Mouse (Mus musculus) megakaryocyte, adult 5-6 weeks (primary cell): ENCODE measurements around the gene Iqcf5. TPM values are rescaled to one million over a fixed set of nuclear protein-coding genes. Genes with fewer than 3 reads are reported as not detected.
"Not testable (repeated sequence)": the region's sequence is repeated elsewhere in the genome, so short reads cannot be mapped to it uniquely, and the experiment has no call there.

Source experiments
- ATAC-seq: 2 replicates; pipeline ENCODE4 v1.8.0; 2016; ENCODE audit warnings: mild to moderate bottlenecking, inconsistent platforms; ENCODE audit not compliant: poor library complexity, severe bottlenecking
- total RNA-seq, 2 experiments: library from RNA; stranded (forward) in 1 of 2; stranded (reverse) in 1 of 2; fragments of 153-499, 151-499 nt in 1 of 2; fragments of 221-1000, 200-1000 nt in 1 of 2; gene quantifications; 2 replicates each; pipeline versions ENCODE4 v1.2.3 to v1.2.4; 2015 to 2017

Gene Iqcf5
- total RNA-seq, 2 experiments from 2014 or later, result not detected

DNA sequence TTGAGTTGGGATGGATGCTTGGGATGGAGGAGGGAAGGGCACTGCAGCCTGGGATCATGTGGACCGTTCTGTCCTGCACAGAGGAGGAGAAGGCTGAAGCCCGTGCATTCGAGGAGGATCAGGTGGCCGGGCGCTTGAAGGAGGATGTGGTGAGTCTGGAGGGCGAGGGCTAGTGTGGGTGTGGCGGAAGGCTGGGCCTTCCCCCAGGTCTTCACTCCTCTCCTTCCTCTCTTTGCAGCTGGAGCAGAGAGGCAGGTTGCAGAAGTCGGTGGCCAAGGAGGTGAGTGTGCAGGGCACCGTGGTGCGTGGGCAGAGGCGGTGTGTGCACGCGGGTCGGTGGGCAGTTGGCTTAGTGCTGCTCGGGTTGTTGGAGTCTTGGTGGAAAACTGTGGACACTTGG lies 33.3 kb upstream of the Iqcf5 start:
- peak; percentile 39 for ATAC-seq

DNA sequence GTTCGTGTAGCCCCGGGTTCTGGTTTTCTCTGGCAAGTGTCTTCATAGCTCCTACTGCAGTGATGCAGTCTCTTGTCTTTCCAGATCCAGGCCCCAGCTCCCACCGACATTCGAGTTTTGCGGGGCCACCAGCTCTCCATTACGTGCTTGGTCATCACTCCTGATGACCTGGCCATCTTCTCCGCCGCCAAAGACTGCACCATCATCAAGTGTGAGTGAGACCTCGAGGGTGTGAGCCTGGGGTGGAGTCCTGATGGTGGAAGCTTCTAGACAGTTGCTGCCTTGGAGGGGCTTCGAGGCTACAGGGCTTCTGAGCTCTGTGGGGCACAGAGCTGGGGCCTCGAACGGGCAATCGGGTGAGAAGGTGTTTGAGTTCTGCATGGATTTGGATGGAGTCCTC lies 32.7 kb upstream of the Iqcf5 start:
- no peak for ATAC-seq

DNA sequence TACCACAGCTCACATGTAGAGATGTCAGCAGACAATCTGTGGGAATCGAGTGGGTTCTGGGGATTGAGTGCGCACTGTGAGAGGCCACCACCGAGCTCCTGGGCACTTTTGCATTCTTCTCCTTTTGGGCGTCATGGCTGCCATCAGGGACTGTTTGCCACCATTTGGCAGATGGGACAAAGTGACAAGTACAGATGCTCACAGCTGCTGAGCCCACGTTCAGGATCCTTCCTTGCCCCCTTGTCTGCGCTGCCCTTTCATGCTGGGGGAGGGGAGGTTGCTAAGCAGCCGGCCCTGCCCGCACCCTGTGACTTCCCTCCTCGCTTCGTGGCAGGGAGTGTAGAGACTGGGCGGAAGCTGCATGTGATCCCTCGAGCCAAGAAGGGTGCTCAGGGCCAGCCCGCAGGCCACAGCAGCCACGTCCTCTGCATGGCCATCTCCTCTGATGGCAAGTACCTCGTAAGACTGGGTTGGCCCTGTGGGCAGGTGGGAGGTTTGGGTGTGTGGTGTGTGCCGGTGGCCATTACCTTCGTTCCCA lies 31.7 kb upstream of the Iqcf5 start:
- no peak for ATAC-seq

- ATAC-seq, result no peak
These were observed 31.2 kb upstream of the Iqcf5 start for GRCm38 (mm10) chr9:106483136-106483535.

DNA sequence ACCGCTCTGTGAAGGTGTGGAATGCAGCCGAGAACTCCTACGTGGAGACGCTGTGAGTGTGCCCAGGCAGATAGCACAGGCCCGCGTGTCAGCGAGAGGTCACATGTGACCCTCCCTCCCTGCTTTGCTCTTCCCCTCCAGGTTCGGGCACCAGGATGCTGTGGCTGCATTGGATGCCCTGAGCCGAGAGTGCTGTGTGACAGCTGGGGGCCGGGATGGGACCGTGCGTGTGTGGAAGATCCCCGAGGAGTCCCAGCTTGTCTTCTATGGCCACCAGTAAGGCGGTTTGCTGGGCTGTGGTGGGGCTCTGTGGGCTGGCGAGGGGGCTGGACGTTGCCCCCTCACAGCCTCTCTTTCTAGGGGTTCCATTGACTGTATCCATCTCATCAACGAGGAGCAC lies 30.8 kb upstream of the Iqcf5 start:
- no peak for ATAC-seq

DNA sequence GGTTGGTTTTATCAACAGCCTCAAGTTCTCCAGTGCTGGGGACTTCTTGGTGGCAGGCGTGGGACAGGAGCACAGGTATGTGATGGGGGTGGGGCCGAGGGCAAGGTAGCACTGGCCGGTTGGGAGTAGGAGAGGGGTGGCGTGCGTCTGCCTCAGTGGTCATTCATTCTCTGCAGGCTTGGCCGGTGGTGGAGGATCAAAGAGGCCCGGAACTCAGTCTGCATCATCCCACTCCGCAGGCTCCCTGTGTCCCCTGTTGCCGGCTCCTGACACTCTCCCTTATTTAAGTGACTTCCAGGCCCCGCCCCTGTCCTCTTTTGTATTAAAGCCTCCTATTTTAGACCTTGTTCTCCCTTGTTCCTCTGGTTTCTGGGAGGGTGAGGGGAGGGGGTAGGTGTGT lies 29.3 kb upstream of the Iqcf5 start:
- no peak for ATAC-seq

- ATAC-seq, result not testable (repeated sequence)
These were observed 26.8 kb upstream of the Iqcf5 start for GRCm38 (mm10) chr9:106487602-106488001.

- ATAC-seq, result no peak
These were observed 14.7 kb upstream of the Iqcf5 start, which contains the start of gene Iqcf1 for GRCm38 (mm10) chr9:106499667-106500066. Gene Iqcf1 (plus strand): TSS chr9:106499967.

GRCm38 (mm10) chr9:106501846-106502245 lies 12.5 kb upstream of the Iqcf5 start:
- ATAC-seq, result no peak

DNA sequence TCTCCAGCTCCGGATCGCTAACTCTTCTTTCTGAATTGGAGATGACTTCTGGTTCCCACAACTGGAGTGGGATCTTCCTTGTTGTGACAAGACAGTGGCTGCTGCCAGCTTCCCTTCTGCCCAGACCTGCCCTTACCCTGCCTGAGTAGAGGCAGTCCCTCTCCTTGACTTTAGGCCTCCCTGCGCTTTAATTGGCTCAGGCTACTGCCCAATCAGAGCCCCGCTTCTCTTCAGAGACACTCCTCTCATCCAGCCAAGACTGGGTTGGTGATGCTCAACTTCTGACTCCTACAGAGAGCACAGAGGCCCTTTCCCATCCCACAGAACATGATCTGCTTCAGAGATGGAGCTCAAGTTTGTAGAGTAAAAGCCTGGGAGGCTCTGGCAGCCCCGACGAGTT lies 10.1 kb upstream of the Iqcf5 start:
- no peak for ATAC-seq

DNA sequence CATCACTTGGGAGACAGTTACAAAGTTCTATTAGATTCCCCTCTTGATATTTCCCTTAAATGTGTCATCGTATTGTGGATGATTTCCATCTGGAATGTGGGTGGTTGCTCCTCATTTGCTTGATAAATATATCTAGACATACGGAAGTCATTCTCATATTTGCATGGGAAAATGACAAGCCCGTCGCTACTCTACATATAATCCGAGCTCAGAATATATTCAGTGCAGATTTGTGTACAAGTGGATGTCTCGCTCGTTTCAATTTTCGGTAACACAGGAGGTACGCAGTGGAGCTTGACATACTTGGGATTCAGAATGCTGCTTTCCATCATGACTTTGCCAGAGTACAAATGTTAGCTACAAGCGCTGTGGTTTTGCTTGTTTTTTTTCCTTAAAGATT lies 5.0 kb upstream of the Iqcf5 start:
- no peak for ATAC-seq

GRCm38 (mm10) chr9:106512729-106513450 lies 1.5 kb upstream of the Iqcf5 start:
- ATAC-seq, result no peak

- ATAC-seq, result no peak
These were observed 807 bp upstream of the Iqcf5 start for GRCm38 (mm10) chr9:106513566-106513965.

- ATAC-seq, result no peak
These were observed 5.1 kb downstream of the Iqcf5 start for GRCm38 (mm10) chr9:106519433-106519832.

- no peak for ATAC-seq
These were observed 5.5 kb downstream of the Iqcf5 start for GRCm38 (mm10) chr9:106519909-106520308.

- ATAC-seq, result peak; percentile 93
These were observed 17.5 kb downstream of the Iqcf5 start for GRCm38 (mm10) chr9:106531833-106532232.

- no peak for ATAC-seq
These were observed 19.9 kb downstream of the Iqcf5 start for GRCm38 (mm10) chr9:106534296-106534695.

- no peak for ATAC-seq
These were observed 20.6 kb downstream of the Iqcf5 start for GRCm38 (mm10) chr9:106534975-106535374.

- no peak for ATAC-seq
These were observed 47.2 kb downstream of the Iqcf5 start, which contains the start of gene Iqcf3 for GRCm38 (mm10) chr9:106561531-106561930. Gene Iqcf3 (minus strand): TSS chr9:106561631.

GRCm38 (mm10) chr9:106562291-106562690 lies 47.9 kb downstream of the Iqcf5 start:
- no peak for ATAC-seq

DNA sequence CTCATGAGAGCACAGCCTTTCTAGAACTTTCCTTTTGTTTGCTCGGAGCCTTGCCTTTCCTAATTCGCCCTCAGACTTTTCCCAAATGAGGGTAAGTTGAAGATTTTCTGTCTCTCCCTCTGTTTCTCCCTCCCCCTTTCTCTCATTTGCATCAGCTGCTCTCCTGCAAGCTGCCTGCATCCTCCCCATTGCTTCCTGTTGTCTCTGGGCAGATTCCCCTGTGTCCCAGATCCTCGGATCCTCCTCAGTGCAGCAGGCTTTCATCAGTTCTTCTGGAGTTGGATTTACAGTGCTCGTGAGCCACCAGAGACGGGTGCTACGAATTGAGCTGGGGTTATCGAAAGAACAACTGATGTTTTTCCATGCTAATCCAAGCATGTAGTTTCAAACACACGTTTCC lies 49.7 kb downstream of the Iqcf5 start:
- ATAC-seq, result no peak
